Mouse (Mus musculus) kidney, adult 11 months (tissue): ENCODE measurements around the gene 9930104L06Rik.
"Not testable (repeated sequence)": the region's sequence is repeated elsewhere in the genome, so short reads cannot be mapped to it uniquely, and the experiment has no call there.

Experiments used
- DNase-seq: peaks from one replicate; pipeline ENCODE4 v3.0.0; 2022

Gene 9930104L06Rik

GRCm38 (mm10) chr4:124936613-124937471, at the start of gene 9930104L06Rik:
9930104L06Rik (plus strand) TSS chr4:124937048.
- peak; percentile 95 for DNase-seq

- no peak for DNase-seq
These were observed 48.1 kb upstream of the 9930104L06Rik start for GRCm38 (mm10) chr4:124888702-124889101.

DNA sequence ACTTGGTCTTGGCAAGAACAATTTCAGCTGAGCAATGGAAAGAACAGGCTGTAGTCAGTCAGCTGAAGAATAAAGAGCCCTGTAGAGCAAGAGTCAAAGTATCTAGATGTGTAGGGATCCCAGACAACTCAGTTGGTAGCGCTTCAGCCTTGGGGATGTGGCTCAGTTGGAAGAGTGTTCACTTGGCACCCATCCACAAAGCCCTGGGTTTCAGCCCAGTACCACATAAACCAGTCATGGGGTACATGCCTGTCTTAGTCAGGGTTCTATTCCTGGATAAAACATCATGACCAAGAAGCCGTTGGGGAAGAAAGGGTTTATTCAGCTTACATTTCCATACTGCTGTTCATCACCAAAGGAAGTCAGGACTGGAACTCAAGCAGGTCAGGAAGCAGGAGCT, 46.9 kb upstream of the 9930104L06Rik start:
- DNase-seq, result no peak

DNA sequence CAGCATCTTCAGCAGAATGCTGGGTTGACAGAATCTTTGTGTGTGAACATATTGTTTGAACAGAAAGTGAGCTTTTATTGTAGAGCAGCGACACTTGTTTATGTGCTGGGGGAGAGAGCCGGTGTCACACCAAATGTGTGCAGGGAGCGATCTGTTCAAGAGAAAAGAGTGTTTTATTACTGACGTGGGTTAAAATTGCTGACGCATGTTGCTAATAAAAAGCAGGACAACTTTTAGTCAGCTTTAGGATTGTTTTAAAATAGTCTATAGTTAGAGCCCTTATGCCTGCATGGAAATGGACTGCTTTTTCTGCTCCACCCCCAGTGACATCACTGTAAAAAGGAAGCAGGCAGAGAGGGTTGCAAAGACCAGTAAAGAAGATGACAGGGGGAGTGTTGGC, 46.0 kb upstream of the 9930104L06Rik start:
- DNase-seq, result no peak

- no peak for DNase-seq
These were observed 43.1 kb upstream of the 9930104L06Rik start for GRCm38 (mm10) chr4:124893769-124894168.

- no peak for DNase-seq
These were observed 42.1 kb upstream of the 9930104L06Rik start for GRCm38 (mm10) chr4:124894508-124895428.

GRCm38 (mm10) chr4:124898428-124898827, 38.4 kb upstream of the 9930104L06Rik start:
- DNase-seq, result no peak

DNA sequence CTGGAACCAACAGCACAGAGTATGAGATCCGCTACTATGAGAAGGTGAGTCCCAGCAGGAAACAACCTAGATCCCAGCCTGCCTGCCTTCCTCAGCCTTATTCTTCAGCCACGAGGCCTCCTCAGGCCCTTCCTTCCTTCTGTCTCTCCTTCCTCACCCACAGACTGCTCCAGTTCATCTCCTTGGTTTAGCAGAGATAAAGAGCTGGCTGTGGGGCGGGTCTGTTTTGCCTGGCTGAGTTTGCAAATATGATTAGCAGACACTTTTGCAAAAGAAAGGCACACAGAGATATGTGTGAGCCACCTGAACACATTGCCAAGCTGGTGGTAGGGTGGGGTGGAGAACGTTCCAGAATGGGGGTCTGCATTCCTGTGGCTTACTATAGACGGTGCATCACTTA, 36.9 kb upstream of the 9930104L06Rik start:
- no peak for DNase-seq

GRCm38 (mm10) chr4:124905417-124905816, 31.4 kb upstream of the 9930104L06Rik start:
- no peak for DNase-seq

DNA sequence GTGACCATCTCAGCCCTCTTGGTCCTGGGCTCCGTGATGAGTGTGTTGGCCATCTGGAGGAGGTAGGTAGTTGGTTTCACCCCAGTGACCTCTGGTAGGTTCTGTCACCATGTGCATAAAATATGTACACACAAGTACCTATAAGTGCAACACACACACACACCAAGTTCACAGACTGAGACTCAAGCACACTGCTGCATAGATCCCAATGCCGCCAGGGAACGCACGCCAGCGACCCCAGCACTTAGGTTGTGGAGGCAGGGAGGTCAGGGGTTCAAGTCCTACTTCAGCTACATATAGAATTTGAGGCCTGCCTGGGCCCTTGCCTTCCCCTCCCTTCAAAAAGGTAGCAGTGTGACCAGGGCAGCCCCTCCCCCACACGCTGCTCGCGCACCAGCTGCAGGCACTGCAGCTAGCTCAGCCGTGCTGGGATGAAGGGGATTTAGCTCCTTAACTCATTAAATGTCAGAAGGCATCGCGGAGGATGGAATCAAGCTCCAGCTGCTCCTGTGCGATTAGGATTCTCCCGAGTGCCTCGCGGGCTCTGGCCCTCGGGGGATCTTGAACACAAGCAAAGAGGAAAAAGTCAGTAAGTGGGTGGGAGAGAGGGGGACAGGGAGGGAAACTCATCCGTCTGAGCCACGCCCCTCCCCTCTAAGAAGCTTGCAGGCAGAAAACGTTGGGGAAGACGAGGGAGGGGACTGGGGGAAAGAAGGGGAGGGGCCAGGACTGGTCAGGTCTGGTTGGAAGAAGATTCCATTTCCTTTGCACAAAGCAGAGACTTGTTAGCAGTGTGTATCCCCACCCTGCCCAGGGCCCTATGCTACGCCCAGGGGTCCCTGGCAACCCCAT, 30.7 kb upstream of the 9930104L06Rik start:
- DNase-seq, result no peak

DNA sequence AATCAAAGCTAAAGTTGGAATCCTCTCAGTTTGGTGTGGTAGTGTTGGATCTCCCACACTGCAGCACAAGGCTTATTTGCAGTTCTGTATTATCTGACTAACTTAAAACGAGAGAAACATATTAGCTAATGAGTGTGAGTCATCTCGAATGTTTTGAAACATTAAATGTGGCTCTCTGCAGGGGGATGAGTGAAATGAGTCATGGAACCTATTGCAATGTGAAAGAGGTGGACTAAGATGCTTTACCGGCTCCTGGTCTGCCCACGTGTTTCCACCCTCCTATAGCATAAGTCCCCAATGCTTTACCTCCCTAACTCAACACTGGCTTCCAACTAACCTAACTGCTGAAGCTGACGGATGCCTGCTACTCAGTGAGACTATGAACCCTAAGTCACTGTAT, 8.7 kb upstream of the 9930104L06Rik start:
- no peak for DNase-seq

GRCm38 (mm10) chr4:124939211-124939610, 2.4 kb downstream of the 9930104L06Rik start, which contains the start of gene Cdca8:
Cdca8 (minus strand) TSS chr4:124939311.
- DNase-seq, result not testable (repeated sequence)

DNA sequence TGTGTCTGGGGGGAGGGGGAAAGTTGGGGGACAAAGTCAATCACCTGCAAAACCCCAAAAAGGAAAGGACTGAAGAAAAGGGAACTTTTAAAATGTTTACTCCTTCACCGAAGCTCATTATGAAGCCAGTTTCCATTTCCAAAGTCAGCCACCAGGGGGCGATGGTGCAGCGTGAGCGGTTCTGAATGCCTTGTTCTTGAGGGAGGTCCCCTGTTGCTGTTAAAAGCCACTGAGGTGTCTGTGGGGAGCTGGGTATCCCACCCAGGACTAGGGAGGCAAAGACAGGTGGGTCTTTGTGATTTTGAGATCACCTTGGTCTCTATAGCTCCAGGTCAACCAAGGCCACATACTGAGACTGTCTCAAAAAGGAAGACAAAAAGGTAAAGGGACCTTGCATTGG, 6.2 kb downstream of the 9930104L06Rik start:
- peak; percentile 35 for DNase-seq

GRCm38 (mm10) chr4:124943781-124944180, 6.9 kb downstream of the 9930104L06Rik start:
- DNase-seq, result no peak

DNA sequence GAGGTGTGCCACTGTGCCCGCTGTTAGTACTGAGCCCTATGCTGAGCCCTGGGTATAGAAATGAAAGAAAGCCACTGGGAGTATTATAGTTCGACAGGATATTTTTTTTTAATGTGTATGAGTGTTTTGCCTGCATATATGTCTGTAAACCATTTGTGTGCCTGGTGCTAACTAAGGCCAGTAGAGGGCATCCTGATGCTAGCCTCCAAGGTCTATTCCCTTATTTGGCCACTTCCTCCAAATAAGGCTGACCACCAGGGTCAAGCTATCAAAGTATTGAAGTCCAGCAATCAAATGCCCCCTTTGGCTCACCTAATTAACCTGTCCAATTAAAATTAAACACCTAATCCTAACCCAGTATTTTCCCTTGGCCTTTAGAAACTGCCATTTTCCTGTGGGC, 8.1 kb downstream of the 9930104L06Rik start:
- no peak for DNase-seq

- no peak for DNase-seq
These were observed 12.6 kb downstream of the 9930104L06Rik start for GRCm38 (mm10) chr4:124949488-124949887.

- DNase-seq, result peak; percentile 21
These were observed 13.6 kb downstream of the 9930104L06Rik start for GRCm38 (mm10) chr4:124950181-124951035.

GRCm38 (mm10) chr4:124951036-124951433, 14.2 kb downstream of the 9930104L06Rik start:
- no peak for DNase-seq

DNA sequence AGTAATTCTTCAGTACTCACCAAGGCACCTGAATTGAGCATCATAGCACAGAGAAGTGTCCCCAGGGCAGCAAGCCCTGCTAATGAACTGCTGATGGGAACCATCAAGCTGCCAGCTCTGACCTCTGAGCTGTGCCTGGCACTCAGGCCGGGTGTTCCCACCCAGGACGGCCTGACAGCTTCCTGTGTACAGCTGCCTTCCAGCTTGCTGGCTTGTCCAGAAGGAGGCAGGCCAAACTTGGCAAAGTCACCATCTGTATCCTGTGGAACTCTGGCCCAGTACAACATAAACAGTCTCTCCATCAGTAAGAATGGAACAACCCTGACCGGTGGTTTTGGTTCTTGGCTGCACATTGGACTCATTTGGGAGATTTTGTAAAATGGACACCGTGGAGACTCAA, 16.7 kb downstream of the 9930104L06Rik start:
- no peak for DNase-seq

- no peak for DNase-seq
These were observed 20.4 kb downstream of the 9930104L06Rik start for GRCm38 (mm10) chr4:124957284-124957683.

GRCm38 (mm10) chr4:124959062-124959461, 22.2 kb downstream of the 9930104L06Rik start:
- DNase-seq, result peak; percentile 48

- no peak for DNase-seq
These were observed 24.1 kb downstream of the 9930104L06Rik start for GRCm38 (mm10) chr4:124960940-124961339.
